Mouse (Mus musculus) heart, embryonic 13.5 days (tissue): ENCODE data around the gene Kpna7. TPM values are rescaled to one million over a fixed set of nuclear protein-coding genes. Genes with fewer than 3 reads are reported as not detected.

Source experiments
- ATAC-seq: fragments of 200-750 bp; cut with Nextera tagmentation; 2 replicates; pipeline ENCODE4 v1.8.0; 2017; ENCODE audit warnings: moderate TSS enrichment; ENCODE audit not compliant: insufficient number of reproducible peaks, low FRiP score, low TSS enrichment; ENCODE audit errors: extremely low read depth
- H3K27ac ChIP-seq: fragments of 300-500 bp; sonication (generic); replicated peaks from 2 replicates; pipeline ENCODE4 v1.5.1; 2015; ENCODE audit warnings: moderate library complexity, mild to moderate bottlenecking, inconsistent platforms
- H3K27me3 ChIP-seq: fragments of 300-500 bp; sonication (generic); replicated peaks from 2 replicates; pipeline ENCODE4 v1.6.1; 2015; ENCODE audit warnings: mild to moderate bottlenecking, inconsistent platforms
- H3K36me3 ChIP-seq: fragments of 300-500 bp; sonication (generic); 2 replicates; pipeline ENCODE4 v1.6.1; 2015; ENCODE audit warnings: mild to moderate bottlenecking, inconsistent platforms
- H3K4me1 ChIP-seq: fragments of 300-500 bp; sonication (generic); 2 replicates; pipeline ENCODE4 v1.6.1; 2015; ENCODE audit warnings: inconsistent platforms
- H3K4me2 ChIP-seq: fragments of 300-500 bp; sonication (generic); 2 replicates; pipeline ENCODE4 v1.6.1; 2015; ENCODE audit warnings: inconsistent platforms, mild to moderate bottlenecking, moderate library complexity
- H3K4me3 ChIP-seq: fragments of 300-500 bp; sonication (generic); 2 replicates; pipeline ENCODE4 v1.5.1; 2015; ENCODE audit warnings: moderate library complexity, mild to moderate bottlenecking, inconsistent platforms
- H3K9ac ChIP-seq: fragments of 300-500 bp; sonication (generic); 2 replicates; pipeline ENCODE4 v1.6.1; 2015; ENCODE audit warnings: inconsistent platforms, mild to moderate bottlenecking, moderate library complexity
- H3K9me3 ChIP-seq: fragments of 300-500 bp; sonication (generic); 2 replicates; pipeline ENCODE4 v1.6.1; 2016; ENCODE audit warnings: inconsistent platforms
- WGBS: fragments of 180-500 bp; shearing (Covaris S2); methylation state at CpG from one replicate; pipeline ENCODE4 v1.1.7; 2015; ENCODE audit warnings: mixed read lengths; 5-methylcytosine and 5-hydroxymethylcytosine counted together
- polyA plus RNA-seq: library from polyadenylated mRNA; unstranded; fragments of >200 nt; fragmentation: Nextera tagmentation; extraction: Ambion mirVana; gene quantifications from 2 replicates; pipeline ENCODE4 v1.2.1, GENCODE M21; 2015

The Kpna7 gene
- polyA plus RNA-seq, 1 experiment from 2014 or later = not detected

- Histone ChIP-seq H3K4me2 (peak overlapping the region; percentile 71), H3K27me3 (peaks cover 10% of the 10 kb centered on the region), H3K27ac (peak overlapping the region; percentile 93), H3K36me3 (no peaks in the 10 kb centered on the region), H3K9ac (peak overlapping the region; percentile 3; the same call in 1 of the 2 replicates), H3K4me1 (peaks cover 64% of the 10 kb centered on the region), H3K4me3 (peak overlapping the region; percentile 94), H3K9me3 (no peaks in the 10 kb centered on the region)
- WGBS = 4% methylated on average over 13 of the region's 13 CpGs
- no peak for ATAC-seq
Observed at GRCm38 (mm10) chr5:144963817-144964261, 120.0 kb downstream of the Kpna7 start.

- Histone ChIP-seq H3K36me3 (no peaks in the 10 kb centered on the region), H3K4me2 (peak overlapping the region; percentile 71), H3K4me1 (peaks cover 69% of the 10 kb centered on the region), H3K4me3 (peak overlapping the region; percentile 94), H3K9me3 (no peaks in the 10 kb centered on the region), H3K9ac (peak overlapping the region; percentile 3; the same call in 1 of the 2 replicates), H3K27ac (peak overlapping the region; percentile 93), H3K27me3 (peaks cover 10% of the 10 kb centered on the region)
- 24% methylated on average over 3 of the region's 3 CpGs for WGBS
- no peak for ATAC-seq
Observed at GRCm38 (mm10) chr5:144963401-144963800, 120.4 kb downstream of the Kpna7 start.

GRCm38 (mm10) chr5:144958271-144958670 lies 125.6 kb downstream of the Kpna7 start:
- H3K27me3 ChIP-seq = no peaks in the 10 kb centered on the region
- 76% methylated on average over 9 of the region's 9 CpGs for WGBS
- ATAC-seq = no peak
- H3K4me1 ChIP-seq = peaks cover 66% of the 10 kb centered on the region
- H3K4me3 ChIP-seq = no peak overlapping the region
- no peak overlapping the region for H3K27ac ChIP-seq
- H3K36me3 ChIP-seq = no peaks in the 10 kb centered on the region; the same call in 1 of the 2 replicates
- no peak overlapping the region for H3K4me2 ChIP-seq
- no peaks in the 10 kb centered on the region for H3K9me3 ChIP-seq
- no peak overlapping the region for H3K9ac ChIP-seq

- Histone ChIP-seq H3K27ac (no peak overlapping the region), H3K36me3 (no peaks in the 10 kb centered on the region; the same call in 1 of the 2 replicates), H3K27me3 (no peaks in the 10 kb centered on the region), H3K4me1 (peaks cover 48% of the 10 kb centered on the region), H3K9me3 (no peaks in the 10 kb centered on the region), H3K9ac (no peak overlapping the region), H3K4me3 (no peak overlapping the region), H3K4me2 (no peak overlapping the region)
- 86% methylated on average over 7 of the region's 7 CpGs for WGBS
- ATAC-seq = no peak
Observed at GRCm38 (mm10) chr5:144954432-144954831, 129.4 kb downstream of the Kpna7 start.

GRCm38 (mm10) chr5:144952592-144952991 lies 131.2 kb downstream of the Kpna7 start:
- no peak for ATAC-seq
- H3K4me1 ChIP-seq = peaks cover 45% of the 10 kb centered on the region
- no peak overlapping the region for H3K4me3 ChIP-seq
- H3K4me2 ChIP-seq = no peak overlapping the region
- WGBS = 66% methylated on average over 2 of the region's 2 CpGs
- no peaks in the 10 kb centered on the region for H3K27me3 ChIP-seq
- H3K36me3 ChIP-seq = no peaks in the 10 kb centered on the region; the same call in 1 of the 2 replicates
- H3K9ac ChIP-seq = no peak overlapping the region
- H3K27ac ChIP-seq = no peak overlapping the region
- H3K9me3 ChIP-seq = no peaks in the 10 kb centered on the region

GRCm38 (mm10) chr5:144950428-144951051 lies 133.3 kb downstream of the Kpna7 start:
- no peaks in the 10 kb centered on the region for H3K27me3 ChIP-seq
- no peaks in the 10 kb centered on the region for H3K9me3 ChIP-seq
- H3K4me2 ChIP-seq = no peak overlapping the region
- H3K27ac ChIP-seq = no peak overlapping the region
- no peak overlapping the region for H3K4me3 ChIP-seq
- no peaks in the 10 kb centered on the region; the same call in 1 of the 2 replicates for H3K36me3 ChIP-seq
- H3K4me1 ChIP-seq = peaks cover 56% of the 10 kb centered on the region
- H3K9ac ChIP-seq = no peak overlapping the region
- no peak for ATAC-seq
- WGBS = 80% methylated on average over 5 of the region's 5 CpGs

- H3K27me3 ChIP-seq = no peaks in the 10 kb centered on the region
- H3K9me3 ChIP-seq = no peaks in the 10 kb centered on the region
- H3K9ac ChIP-seq = no peak overlapping the region
- no peak for ATAC-seq
- H3K36me3 ChIP-seq = no peaks in the 10 kb centered on the region; the same call in 1 of the 2 replicates
- no peak overlapping the region for H3K27ac ChIP-seq
- H3K4me3 ChIP-seq = no peak overlapping the region
- 75% methylated on average over 4 of the region's 4 CpGs for WGBS
- peaks cover 59% of the 10 kb centered on the region for H3K4me1 ChIP-seq
- no peak overlapping the region for H3K4me2 ChIP-seq
Observed at GRCm38 (mm10) chr5:144949856-144950255, 134.0 kb downstream of the Kpna7 start.

GRCm38 (mm10) chr5:144948422-144948821 lies 135.4 kb downstream of the Kpna7 start:
- H3K9me3 ChIP-seq = no peaks in the 10 kb centered on the region
- ATAC-seq = no peak
- H3K36me3 ChIP-seq = no peaks in the 10 kb centered on the region
- no peak overlapping the region for H3K4me2 ChIP-seq
- WGBS = 71% methylated on average over 11 of the region's 11 CpGs
- H3K4me3 ChIP-seq = no peak overlapping the region
- no peak overlapping the region for H3K27ac ChIP-seq
- H3K4me1 ChIP-seq = peaks cover 55% of the 10 kb centered on the region
- no peak overlapping the region for H3K9ac ChIP-seq
- no peaks in the 10 kb centered on the region for H3K27me3 ChIP-seq

- ATAC-seq = no peak
- H3K27ac ChIP-seq = no peak overlapping the region
Observed at GRCm38 (mm10) chr5:144948002-144948401, 135.8 kb downstream of the Kpna7 start.

GRCm38 (mm10) chr5:144946032-144946431 lies 137.8 kb downstream of the Kpna7 start:
- peaks cover 72% of the 10 kb centered on the region for H3K4me1 ChIP-seq
- H3K27ac ChIP-seq = 0 out of 2 replicates have a peak overlapping the region, but pooled peaks have one; percentile 7
- no peak overlapping the region for H3K4me3 ChIP-seq
- no peaks in the 10 kb centered on the region for H3K36me3 ChIP-seq
- no peak for ATAC-seq
- no peak overlapping the region for H3K4me2 ChIP-seq
- no peak overlapping the region for H3K9ac ChIP-seq
- no peaks in the 10 kb centered on the region for H3K27me3 ChIP-seq
- H3K9me3 ChIP-seq = no peaks in the 10 kb centered on the region
- 64% methylated on average over 4 of the region's 4 CpGs for WGBS

More at GRCm38 (mm10) chr5:144948002-144948401, 135.8 kb downstream of the Kpna7 start:
- H3K27me3 ChIP-seq = no peaks in the 10 kb centered on the region
- H3K4me3 ChIP-seq = no peak overlapping the region
- no peaks in the 10 kb centered on the region for H3K36me3 ChIP-seq
- 73% methylated on average over 1 of the region's 1 CpGs for WGBS
- H3K4me1 ChIP-seq = peaks cover 55% of the 10 kb centered on the region
- no peak overlapping the region for H3K4me2 ChIP-seq
- no peak overlapping the region for H3K9ac ChIP-seq
- no peaks in the 10 kb centered on the region for H3K9me3 ChIP-seq

- Histone ChIP-seq H3K4me3 (no peak overlapping the region), H3K27ac (no peak overlapping the region), H3K9me3 (no peaks in the 10 kb centered on the region), H3K36me3 (no peaks in the 10 kb centered on the region), H3K9ac (no peak overlapping the region), H3K4me2 (no peak overlapping the region), H3K27me3 (no peaks in the 10 kb centered on the region), H3K4me1 (peaks cover 73% of the 10 kb centered on the region)
- no peak for ATAC-seq
- 81% methylated on average over 7 of the region's 7 CpGs for WGBS
Observed at GRCm38 (mm10) chr5:144944932-144945331, 138.9 kb downstream of the Kpna7 start.

- H3K27ac ChIP-seq = no peak overlapping the region
- 69% methylated on average over 4 of the region's 4 CpGs for WGBS
- no peaks in the 10 kb centered on the region for H3K36me3 ChIP-seq
- H3K4me1 ChIP-seq = peaks cover 67% of the 10 kb centered on the region
- H3K4me3 ChIP-seq = no peak overlapping the region
- no peaks in the 10 kb centered on the region for H3K27me3 ChIP-seq
- ATAC-seq = no peak
- no peak overlapping the region for H3K4me2 ChIP-seq
- no peaks in the 10 kb centered on the region for H3K9me3 ChIP-seq
- no peak overlapping the region for H3K9ac ChIP-seq
Observed at GRCm38 (mm10) chr5:144944370-144944769, 139.5 kb downstream of the Kpna7 start.
